Mouse (Mus musculus): ENCODE results near the gene Sav1.

Sav1 gene

GRCm38 (mm10) chr12:69947502-69947901, 39.3 kb downstream of the Sav1 start:
- WGBS = 82% methylated on average over 3 of the region's 3 CpGs

GRCm38 (mm10) chr12:69945861-69946260, 40.9 kb downstream of the Sav1 start:
- 76% methylated on average over 5 of the region's 5 CpGs for WGBS

GRCm38 (mm10) chr12:69941655-69942329, 45.0 kb downstream of the Sav1 start:
- 71% methylated on average over 1 of the region's 1 CpGs for WGBS

- 69% methylated on average over 2 of the region's 2 CpGs for WGBS
Measured at GRCm38 (mm10) chr12:69939291-69939690, 47.5 kb downstream of the Sav1 start.

GRCm38 (mm10) chr12:69937731-69938130, 49.1 kb downstream of the Sav1 start:
- 61% methylated on average over 5 of the region's 5 CpGs for WGBS

GRCm38 (mm10) chr12:69926716-69927115, 60.1 kb downstream of the Sav1 start:
- WGBS = 56% methylated on average over 7 of the region's 7 CpGs

- WGBS = 24% methylated on average over 5 of the region's 5 CpGs
Measured at GRCm38 (mm10) chr12:69924012-69924411, 62.8 kb downstream of the Sav1 start.

- WGBS = 54% methylated on average over 3 of the region's 3 CpGs
Measured at GRCm38 (mm10) chr12:69923603-69924002, 63.2 kb downstream of the Sav1 start.

- whole genome bisulfite sequencing = 77% methylated on average over 3 of the region's 3 CpGs
Measured at GRCm38 (mm10) chr12:69923128-69923527, 63.7 kb downstream of the Sav1 start.

- 94% methylated on average over 1 of the region's 1 CpGs for WGBS
Measured at GRCm38 (mm10) chr12:69922099-69922498, 64.7 kb downstream of the Sav1 start.

GRCm38 (mm10) chr12:69917870-69918269, 68.9 kb downstream of the Sav1 start:
- WGBS = 72% methylated on average over 2 of the region's 2 CpGs
